Mouse (Mus musculus): ENCODE data around the gene Xrn1.
"Not testable (repeated sequence)": the region's sequence is repeated elsewhere in the genome, so short reads cannot be mapped to it uniquely, and the experiment has no call there.

Xrn1 gene

DNA sequence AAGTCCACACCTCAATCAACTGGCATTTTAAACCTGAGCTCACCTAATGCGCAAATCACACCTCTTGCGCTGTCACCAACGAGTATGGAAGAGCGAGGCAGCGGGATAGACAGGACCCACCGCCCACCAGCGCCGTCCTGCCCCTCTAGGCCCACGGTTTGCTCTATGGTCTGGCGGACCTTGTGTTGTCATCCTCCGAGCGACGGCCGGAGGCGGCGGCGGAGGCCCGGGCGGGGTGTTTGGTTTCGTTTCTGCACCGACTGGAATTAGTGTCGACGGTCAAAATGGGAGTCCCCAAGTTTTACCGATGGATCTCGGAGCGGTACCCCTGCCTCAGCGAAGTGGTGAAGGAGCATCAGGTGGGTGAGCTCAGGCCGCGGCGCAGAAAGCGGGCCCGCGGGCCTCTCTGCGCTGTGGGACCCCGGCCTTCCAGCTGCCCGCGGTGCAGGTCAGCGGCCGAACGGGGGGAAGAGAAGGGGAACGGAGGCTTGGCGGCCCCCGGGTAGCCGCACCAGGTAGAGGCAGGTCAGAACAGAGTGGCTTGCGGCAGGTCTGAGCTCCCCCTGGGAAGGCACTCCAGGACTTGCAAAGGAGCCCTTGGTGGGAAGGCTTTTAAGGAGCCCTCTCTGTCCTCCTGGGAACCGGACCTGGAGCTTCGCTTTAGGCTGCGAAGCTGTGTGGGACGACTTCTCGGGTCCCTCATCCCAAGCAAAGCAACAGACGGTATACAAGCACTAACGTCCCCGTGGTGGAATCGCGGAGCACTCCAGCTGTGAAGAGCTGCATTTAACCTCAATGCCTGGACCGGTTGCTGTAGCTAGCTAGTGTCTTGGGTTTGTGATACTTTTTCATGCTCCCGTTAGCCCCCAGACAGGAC lies at the start of gene Xrn1:
Gene Xrn1 (plus strand): TSS at position 176 of the 877 bp plus-strand sequence.
- DNase-seq (ENCODE audit: low spot score), result peak; percentile 96

DNA sequence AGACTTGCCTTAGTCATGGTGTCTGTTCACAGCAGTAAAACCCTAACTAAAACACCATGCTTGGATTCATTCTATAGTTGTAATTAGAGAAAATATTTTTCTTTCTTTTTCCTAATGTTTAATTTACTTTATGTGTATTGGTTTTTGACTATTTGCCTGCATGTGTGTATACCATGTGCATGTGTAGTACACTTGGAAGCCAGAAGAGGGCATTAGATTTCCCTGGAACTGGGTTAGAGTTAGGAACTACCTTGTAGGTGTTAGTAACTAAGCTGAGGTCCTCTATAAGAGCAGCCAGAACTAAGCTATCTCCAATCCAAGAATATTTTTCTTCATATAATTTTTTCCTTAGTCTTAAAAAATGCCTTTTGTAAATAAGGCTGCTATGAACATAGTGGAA lies 21.7 kb upstream of the Xrn1 start:
- no peak for DNase-seq (ENCODE audit: low spot score)

GRCm38 (mm10) chr9:95953658-95954057 lies 902 bp upstream of the Xrn1 start:
- peak; percentile 2 for DNase-seq (ENCODE audit: low spot score)

- no peak for DNase-seq (ENCODE audit: low spot score)
These were observed 355 bp upstream of the Xrn1 start for GRCm38 (mm10) chr9:95954226-95954584.

- no peak for DNase-seq (ENCODE audit: low spot score)
These were observed 3.1 kb downstream of the Xrn1 start for GRCm38 (mm10) chr9:95957611-95958010.

GRCm38 (mm10) chr9:95958041-95958730 lies 3.6 kb downstream of the Xrn1 start:
- DNase-seq (ENCODE audit: low spot score), result no peak

GRCm38 (mm10) chr9:95958731-95959105 lies 4.2 kb downstream of the Xrn1 start:
- not testable (repeated sequence) for DNase-seq (ENCODE audit: low spot score)

GRCm38 (mm10) chr9:95959246-95959645 lies 4.7 kb downstream of the Xrn1 start:
- DNase-seq (ENCODE audit: low spot score), result no peak

- DNase-seq (ENCODE audit: low spot score), result no peak
These were observed 5.3 kb downstream of the Xrn1 start for GRCm38 (mm10) chr9:95959732-95960428.

DNA sequence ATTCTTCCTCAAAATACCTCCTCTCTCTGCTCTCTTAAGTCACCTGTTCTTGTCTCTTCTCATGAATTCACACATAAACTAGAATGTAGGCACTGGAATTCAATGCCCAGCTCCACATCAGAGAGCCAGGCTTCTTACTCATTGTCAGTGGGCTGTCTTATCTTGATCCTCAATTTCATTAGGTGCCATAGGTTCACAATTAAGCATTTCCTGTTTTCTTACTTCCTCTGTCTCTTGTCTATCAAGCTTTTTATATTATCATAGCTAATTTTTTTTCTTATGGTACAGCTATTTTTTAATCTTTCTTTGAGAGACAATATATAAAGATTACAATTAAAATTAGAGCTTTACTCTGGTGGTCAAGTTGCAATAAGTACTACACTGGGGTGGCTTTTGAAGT lies 6.5 kb downstream of the Xrn1 start:
- no peak for DNase-seq (ENCODE audit: low spot score)

DNA sequence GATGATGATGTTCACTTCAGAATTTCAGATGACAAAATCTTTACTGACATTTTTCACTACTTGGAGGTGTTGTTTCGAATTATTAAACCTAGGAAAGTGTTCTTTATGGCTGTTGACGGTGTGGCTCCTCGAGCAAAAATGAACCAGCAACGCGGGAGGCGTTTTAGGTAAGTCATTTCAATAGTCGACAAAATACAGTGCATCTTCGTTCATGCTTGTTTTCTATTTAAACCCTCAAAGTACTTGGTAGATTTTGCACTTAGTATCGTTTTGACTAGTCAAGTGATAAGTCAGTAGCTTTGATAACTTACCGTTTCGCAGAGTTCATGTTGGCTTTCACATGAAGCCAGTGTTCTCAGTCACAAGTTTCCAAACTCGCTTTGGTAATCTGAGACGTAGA lies 9.5 kb downstream of the Xrn1 start:
- no peak for DNase-seq (ENCODE audit: low spot score)

GRCm38 (mm10) chr9:95978279-95978678 lies 23.7 kb downstream of the Xrn1 start:
- DNase-seq (ENCODE audit: low spot score), result no peak

GRCm38 (mm10) chr9:95979896-95980295 lies 25.3 kb downstream of the Xrn1 start:
- no peak for DNase-seq (ENCODE audit: low spot score)

DNA sequence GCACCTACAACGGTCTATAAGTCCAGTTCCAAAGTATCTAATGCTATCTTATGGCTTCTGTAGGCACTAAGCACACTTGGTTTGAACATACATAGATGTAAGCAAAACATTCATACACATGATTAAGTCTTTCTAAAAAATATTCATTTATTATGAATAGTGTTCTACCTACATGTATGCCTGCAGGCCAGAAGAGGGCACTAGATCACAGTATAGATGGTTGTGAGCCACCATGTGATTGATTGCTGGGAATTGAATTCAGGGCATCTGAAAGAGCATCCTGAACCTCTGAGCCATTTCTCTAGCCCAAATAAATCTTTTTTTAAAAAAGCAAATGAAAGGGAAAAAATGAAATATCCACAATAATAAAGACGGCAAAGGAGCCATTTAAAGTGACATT lies 37.7 kb downstream of the Xrn1 start:
- peak; percentile 10 for DNase-seq (ENCODE audit: low spot score)

DNA sequence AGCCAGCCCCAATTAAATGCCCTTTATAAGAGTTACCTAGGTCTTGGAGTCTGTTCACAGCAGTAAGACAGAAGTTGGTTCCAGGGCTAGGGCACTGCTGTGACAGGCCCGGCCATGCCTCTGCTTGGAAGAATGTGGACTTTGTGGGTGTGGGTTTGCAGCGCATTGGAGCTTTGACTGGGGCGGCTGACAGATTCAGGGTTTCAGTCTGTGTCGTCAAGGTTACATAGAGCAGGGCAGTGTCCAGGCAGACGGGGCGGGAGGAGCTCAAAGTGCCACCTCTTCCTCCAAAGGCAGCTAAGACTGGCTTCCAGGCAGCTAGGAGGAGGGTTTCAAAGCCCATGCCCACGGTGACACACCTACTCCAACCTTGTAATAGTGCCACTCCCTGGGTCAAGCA lies 49.9 kb downstream of the Xrn1 start:
- DNase-seq (ENCODE audit: low spot score), result no peak

DNA sequence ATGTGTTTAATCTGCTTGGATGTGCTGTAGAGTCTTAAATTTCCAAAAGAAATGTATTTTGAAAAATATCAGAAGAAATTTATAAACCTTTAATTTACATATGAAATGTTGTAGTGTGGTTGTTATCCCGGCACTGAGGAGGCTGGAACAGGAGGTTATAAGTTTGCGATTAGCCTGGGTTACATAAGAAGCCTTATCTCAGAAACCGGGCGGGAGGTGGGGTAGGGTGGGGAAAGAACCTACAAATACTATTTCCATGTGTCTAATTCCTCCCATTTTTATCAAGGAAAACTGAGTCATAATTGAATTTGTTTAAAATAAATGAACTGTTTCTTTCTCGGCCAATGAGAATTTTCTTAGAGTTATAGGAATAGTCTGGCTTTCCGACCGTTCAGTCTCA lies 56.1 kb downstream of the Xrn1 start:
- DNase-seq (ENCODE audit: low spot score), result no peak

GRCm38 (mm10) chr9:96023921-96024320 lies 69.4 kb downstream of the Xrn1 start:
- DNase-seq (ENCODE audit: low spot score), result no peak

DNA sequence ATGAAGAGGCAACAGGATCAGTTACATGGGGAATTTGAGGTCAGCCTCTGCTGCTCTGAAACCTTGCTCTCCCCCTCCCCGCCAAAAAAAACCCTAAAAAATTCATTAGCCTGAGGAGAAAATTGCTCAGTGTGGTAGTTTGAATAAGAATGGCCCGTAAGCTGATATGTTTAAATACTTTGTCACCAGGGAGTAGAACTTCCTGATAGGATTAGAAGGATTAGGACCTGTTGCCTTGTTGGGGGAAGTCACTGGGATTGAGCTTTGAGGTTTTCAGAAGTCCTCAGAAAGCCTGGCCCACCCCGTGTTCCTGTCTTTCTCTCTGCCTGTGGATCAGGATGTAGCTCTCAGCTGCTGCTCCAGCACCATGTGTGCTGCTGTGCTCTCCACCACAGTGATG lies 73.4 kb downstream of the Xrn1 start:
- DNase-seq (ENCODE audit: low spot score), result no peak

- DNase-seq (ENCODE audit: low spot score), result peak; percentile 56
These were observed 74.3 kb downstream of the Xrn1 start for GRCm38 (mm10) chr9:96028818-96029217.

DNA sequence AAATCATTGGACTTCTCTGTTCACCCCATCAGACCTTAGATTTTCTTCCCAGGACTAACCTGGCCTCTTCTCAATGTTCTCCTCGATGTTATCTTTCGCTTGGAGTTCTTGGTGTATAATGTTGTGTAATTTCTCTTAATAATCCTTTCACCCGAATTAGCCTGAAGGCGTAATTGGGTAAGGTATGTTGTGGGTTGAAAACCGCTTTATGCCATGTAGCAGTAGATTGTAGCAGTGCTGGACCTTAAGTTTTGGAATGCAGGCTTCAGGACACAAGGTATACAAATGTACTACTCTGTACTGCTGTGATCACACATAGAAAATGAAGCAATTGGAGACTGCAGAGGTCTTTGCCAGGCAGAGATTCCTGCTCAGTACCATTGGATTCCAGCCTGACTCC lies 75.3 kb downstream of the Xrn1 start:
- no peak for DNase-seq (ENCODE audit: low spot score)

DNA sequence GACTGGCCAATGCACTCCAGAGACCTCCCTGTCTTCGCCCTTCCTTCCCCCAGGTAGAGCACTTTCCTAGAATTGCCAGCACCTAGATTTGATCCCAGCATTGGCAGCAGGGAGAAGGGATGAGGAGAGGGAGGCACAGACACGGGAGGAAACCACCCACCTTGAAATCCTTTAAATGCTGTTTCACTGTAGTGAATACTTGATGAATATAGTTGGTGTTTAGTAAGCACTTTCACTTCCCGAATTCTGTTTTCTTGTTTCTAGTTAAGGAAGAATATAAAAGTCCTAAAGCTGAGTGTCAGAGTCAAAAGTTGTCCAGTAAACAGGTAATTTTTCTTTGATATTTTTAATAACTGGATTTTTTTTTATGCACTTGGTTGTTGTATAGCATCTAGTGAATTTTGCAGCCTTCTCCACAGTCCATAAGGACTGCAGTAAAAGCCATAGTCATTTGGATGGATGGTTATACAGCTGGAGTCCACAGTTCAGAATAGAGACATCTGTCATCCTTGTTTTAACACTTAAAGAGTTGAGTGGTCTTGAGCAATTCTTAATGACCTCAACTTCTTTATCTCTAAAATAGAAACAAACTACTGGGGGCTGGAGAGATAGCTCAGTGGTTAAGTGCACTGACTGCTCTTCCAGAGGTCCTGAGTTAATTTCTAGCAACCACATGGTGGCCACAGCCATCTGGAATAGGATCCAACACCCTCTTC lies 81.0 kb downstream of the Xrn1 start:
- DNase-seq (ENCODE audit: low spot score), result no peak

- no peak for DNase-seq (ENCODE audit: low spot score)
These were observed 89.7 kb downstream of the Xrn1 start for GRCm38 (mm10) chr9:96044214-96044613.
